Mouse (Mus musculus) thymus, postnatal 36 days (tissue): ENCODE data around the gene Maml3.
A peak's percentile ranks its signal among the peaks of the same experiment; 100 is the strongest.

Source experiments
- DNase-seq, 2 experiments: peaks; one replicate each; pipeline ENCODE4 v3.0.0; 2022; ENCODE audit warnings: mixed read lengths in 2 of 2

Maml3 gene

GRCm38 (mm10) chr3:51952267-51952666, 152.6 kb downstream of the Maml3 start:
- DNase-seq, result no peak

GRCm38 (mm10) chr3:51949651-51950050, 155.2 kb downstream of the Maml3 start:
- DNase-seq, result no peak

GRCm38 (mm10) chr3:51947168-51947567, 157.7 kb downstream of the Maml3 start:
- DNase-seq, result no peak

DNA sequence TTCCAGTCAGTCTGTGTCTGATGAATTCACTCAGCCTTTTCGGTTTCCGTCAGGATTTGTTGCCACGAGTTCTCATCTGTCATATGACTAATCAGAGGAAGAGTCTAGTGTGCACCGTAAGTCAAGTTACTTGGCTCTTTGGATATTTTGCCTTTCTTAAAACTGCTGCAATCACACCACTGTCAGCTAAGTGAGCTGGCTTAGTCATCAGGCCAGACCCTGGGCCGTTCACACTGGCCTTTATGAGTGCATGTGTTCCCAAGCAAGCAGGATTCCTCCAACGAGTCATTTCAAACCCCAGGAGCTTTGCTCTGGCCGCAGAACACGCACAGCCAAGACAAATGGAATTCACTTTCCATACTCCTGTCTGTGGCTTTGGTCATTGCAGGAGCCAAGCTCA, 161.2 kb downstream of the Maml3 start:
- no peak for DNase-seq

DNA sequence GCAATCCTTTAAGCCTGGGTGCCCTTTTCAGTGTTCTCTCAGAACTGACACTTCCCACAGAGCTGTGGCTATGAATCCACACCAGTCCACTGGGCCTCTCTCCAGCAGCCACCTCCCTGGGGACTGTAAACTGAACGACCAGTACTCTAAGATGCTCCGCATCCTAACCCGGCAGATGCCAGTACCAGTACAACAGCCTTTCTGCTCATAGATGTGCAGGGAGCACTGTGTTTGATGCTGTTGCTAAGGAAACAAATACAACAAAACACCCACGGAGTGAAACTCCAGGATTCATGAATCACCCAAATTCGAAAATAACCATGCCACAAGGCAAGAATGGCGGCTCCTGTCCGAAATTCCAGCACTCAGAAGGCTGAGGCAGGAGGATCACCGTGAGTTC, 163.1 kb downstream of the Maml3 start:
- no peak for DNase-seq

DNA sequence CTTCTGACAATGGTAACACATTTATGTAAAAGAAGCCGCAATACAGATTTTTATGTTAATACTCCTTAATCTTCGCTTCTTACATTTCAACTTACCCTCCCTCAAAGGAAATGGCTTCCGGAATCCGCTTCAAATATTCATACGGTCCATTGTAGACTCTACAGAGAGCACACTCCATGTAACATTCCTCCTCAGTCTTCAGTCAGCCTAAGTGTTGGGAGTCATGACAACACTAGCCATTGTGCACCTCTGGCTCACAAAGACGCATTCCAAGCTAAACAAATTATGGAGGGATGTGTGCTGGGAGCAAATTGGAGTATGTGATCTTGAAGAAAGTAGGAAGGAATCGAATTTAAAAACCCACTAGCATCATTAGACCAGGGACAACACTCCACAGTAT, 165.0 kb downstream of the Maml3 start:
- DNase-seq, result no peak

- no peak for DNase-seq
Observed at GRCm38 (mm10) chr3:51939054-51939453, 165.8 kb downstream of the Maml3 start.

GRCm38 (mm10) chr3:51937176-51937575, 167.7 kb downstream of the Maml3 start:
- no peak for DNase-seq

DNA sequence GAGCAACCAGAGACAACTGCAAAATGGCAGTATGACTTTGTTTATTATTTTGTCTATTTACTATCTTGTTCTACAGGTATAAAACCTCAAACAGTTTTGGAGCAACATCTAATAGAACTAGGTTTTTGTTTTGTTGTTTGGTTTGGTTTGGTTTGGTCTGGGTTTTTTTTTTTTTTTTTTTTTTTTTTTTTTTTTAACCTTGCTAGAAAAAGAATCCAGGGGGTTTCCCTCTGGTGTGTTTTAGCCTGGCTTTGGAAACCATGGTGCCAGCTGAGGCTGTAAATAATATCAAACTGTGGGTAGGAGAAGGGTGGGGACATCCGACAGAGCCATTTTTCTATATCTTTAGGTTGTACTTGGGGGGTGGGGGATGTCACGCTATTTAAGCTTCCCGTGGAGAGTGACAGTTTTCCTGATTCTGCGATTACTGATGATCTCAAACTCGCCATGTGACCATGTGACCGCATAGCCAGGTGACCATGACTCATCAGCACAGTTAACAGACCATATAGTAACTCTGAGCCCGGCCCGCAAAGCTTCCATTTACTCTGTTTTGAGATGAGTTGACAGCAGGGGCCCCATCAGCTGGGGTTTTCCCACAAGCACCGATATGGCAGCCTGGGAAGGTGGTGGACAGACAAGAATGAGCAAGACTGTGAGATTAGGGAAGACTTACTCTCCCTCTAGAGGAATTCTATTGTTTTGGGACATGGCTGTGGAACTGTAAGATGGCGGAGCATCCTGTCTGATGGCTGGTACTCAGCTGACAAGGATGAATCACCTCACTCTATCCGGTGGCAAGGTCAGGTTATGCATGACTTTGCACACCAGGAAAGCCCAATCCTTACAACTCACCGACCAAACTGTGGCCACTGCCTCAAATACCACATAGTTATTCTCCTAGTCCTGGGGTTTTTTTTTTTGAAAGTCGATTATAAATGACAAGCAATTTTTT, 170.1 kb downstream of the Maml3 start:
- no peak for DNase-seq

GRCm38 (mm10) chr3:51928188-51928587, 176.7 kb downstream of the Maml3 start:
- DNase-seq, result no peak

GRCm38 (mm10) chr3:51927591-51927990, 177.3 kb downstream of the Maml3 start:
- DNase-seq, result no peak

DNA sequence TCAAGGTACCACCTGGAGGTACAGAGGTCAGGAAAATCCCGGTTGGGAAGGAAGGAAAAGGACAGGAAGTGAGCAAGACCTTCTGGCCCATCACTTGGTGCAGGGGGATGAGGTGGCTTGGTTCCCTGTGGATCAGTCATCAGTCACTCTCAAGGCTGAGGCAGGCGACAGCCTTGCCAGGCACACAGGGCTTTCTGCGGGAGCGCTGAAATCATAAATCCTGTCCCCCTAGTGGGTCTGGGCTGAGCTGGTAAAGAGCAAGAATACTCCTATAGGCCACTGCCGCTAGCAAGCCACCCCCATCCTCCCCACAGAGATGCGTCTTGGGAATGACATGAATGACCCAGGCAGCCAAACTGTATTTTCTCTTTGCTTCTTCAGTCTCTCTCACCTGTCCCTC, 177.8 kb downstream of the Maml3 start:
- DNase-seq, result no peak

DNA sequence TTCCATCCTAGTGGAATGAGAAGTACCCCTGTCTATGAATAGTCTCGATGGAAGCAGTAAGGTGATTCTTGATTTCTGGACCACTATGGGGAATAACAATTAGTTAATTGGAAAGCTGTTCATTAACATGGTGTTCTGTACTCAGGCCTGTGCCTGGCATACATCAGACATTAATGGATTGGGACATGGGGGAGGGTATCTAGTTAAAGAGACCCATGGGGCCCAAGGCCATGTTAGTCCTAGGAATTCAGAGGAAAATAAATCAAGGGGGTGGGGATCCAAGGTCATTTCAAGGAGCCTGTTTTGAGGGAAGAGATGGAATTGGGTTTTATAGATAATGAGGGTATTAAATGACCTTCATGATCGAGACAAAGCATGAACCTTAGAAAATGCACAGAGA, 179.1 kb downstream of the Maml3 start:
- DNase-seq, result no peak

- no peak for DNase-seq
Observed at GRCm38 (mm10) chr3:51924636-51925035, 180.2 kb downstream of the Maml3 start.

GRCm38 (mm10) chr3:51923800-51924199, 181.1 kb downstream of the Maml3 start:
- no peak for DNase-seq

DNA sequence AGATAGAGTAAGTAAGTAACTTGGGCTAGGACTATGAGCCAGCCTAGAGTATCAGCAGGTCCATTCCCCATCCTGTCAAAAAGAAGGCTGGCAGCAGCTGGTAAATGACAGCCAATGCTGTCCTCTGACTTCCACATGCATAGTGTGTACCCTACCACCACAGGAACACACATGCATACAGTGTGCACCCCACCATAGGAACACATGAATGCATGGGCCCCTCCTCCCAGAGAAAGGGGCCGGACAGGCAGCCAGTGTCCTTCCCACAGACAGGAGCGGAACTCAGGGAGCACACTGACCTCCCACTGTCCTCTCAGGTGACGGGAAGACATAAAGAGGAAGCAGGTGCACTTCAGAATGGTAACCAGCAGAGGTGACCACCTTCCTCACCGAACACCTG, 188.0 kb downstream of the Maml3 start:
- peak in 1 of 2 experiments; percentile 13 for DNase-seq

DNA sequence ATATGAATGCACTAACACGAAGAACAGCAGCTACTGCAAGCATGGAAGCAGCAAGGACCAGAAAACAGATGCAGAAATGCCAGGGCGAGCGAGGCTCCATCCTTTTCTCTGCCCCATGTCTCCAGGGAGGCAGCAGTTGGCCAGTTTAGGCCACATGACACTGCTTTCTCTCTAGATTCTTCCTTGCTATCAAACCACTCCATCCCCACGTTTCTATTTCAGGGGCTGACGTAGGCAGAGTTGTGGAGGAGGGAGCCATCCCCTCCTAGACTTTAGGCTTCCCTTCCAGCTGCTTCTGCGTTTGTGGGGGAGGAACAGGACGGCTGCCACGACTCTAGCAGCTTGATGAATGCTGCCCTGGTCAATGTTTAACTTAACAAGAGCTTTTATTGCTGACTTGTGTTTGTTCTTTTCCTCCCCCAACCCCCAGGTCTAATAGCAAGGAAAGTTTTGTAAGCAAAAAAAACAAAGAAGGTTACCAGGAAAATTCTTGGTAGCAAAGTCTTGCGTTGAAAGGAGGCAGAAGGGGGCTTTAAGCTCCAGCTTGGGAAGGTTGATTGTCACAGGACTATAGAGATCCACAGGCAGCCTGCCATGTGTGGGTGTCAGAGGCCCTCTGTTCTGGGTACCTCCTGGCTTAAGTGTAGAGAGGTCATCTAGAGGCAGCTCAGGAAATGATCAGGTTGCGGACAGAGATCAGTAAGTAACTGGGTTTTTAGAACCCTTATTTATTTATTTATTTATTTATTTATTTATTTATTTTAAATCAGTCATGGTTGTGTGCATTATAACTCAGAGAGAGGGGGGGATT, 188.6 kb downstream of the Maml3 start:
- no peak for DNase-seq

DNA sequence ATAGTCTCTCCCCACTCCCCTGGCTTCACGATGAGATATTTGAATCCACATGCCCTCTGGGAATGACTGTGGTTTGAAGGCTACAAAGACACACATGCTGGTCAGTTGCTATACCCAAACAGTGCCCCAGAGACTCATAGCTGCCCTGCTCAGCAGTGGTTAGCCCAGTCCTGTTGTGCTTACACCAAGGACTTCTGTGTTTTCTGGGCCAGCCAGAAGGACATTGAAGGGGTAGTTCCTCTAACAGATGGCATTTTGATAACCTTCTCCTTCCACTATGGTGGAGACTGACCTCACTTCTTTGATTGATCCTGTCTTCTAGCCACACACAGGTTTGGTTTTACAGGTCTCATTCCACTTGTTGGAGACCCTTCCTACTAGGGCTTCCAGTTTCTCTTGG, 189.5 kb downstream of the Maml3 start:
- DNase-seq, result no peak

DNA sequence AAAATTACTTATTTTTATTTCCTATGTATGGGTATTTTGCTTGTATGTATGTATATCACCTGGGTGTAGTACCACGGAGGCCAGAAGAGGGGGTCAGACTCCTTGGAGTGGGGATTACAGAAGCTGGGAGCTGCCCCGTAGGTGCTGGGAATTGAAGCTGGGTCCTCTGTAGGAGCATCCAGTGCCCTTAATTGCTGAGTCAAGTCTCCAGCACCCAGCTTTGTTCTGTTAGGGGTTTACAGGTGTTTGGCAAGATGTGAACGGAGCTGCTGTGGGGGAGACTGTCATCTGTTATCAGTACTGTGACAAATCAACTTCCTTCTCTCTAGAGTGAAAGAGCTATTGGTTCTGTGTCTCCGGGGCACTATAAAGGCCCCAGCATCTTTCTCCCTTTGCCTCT, 190.0 kb downstream of the Maml3 start:
- peak; percentile 17 to 32 for DNase-seq

GRCm38 (mm10) chr3:51913498-51913897, 191.4 kb downstream of the Maml3 start:
- no peak for DNase-seq

GRCm38 (mm10) chr3:51912214-51912613, 192.7 kb downstream of the Maml3 start:
- DNase-seq, result no peak

- no peak for DNase-seq
Observed at GRCm38 (mm10) chr3:51908437-51908990, 196.4 kb downstream of the Maml3 start.

GRCm38 (mm10) chr3:51907113-51907860, 197.6 kb downstream of the Maml3 start:
- no peak for DNase-seq
